Mouse (Mus musculus): ENCODE measurements around the gene Eif3m.

Gene Eif3m

DNA sequence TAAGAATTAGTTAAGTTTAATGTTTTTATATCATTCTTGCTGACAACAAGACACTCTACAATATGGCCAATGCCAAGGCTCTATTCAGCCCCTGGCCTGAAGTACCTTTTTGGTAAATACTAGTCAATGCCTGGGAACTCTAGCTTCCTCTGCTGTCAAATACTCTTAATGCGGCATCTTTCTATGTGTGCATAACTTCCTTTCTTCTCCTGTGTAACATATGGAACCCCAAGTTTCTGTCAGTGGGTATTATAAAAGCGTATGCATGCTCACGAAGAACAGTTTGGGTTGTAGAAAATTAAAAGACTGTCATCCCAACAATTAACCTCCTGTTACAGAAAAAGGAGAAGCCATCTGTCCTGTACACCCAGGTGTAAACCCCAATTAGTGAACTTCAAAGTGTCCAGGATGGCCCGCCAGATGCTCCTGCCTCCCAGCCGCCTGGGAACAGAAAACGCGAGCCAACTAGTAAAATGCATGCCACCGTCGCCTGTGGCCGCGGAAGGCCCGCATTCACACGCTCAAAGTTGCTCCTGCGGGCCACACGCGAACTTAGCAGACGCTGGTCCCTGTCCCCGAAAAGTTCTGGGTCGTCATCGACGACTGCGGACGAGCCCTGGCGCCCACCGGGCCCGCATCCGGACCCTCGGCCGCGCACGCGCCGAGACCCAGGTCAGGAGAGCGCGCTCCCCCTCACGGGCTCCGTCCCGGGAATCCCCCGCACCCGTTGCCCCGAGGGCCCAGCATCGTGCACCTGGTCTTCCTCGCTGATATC, 501 bp downstream of the Eif3m start:
- DNase-seq, result no peak

- no peak for DNase-seq
Measured at GRCm38 (mm10) chr2:105007236-105007635, 9.6 kb downstream of the Eif3m start.

- DNase-seq, result no peak
Measured at GRCm38 (mm10) chr2:104996201-104996600, 20.7 kb downstream of the Eif3m start.

DNA sequence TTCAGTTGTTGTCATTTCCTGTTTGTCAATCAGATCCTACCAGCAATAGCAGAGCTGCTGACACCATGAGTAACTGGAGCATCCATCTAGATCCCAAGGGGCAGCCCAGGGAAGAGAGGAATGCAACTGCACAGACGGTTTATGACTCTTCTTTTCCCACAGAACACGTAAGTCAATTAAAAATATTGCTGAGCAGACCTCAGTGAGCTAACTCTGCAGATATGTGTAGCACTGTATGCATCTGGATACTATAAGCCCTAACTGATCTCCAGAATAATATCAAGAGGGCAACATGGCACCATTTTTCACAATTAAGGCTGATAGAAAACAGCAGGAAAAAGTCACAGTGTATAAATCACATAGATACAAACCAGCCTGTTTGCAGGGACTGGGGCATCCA, 22.4 kb downstream of the Eif3m start:
- DNase-seq, result no peak

GRCm38 (mm10) chr2:104988974-104989373, 27.9 kb downstream of the Eif3m start:
- DNase-seq, result no peak

- DNase-seq, result no peak
Measured at GRCm38 (mm10) chr2:104985796-104986195, 31.1 kb downstream of the Eif3m start.

- DNase-seq, result no peak
Measured at GRCm38 (mm10) chr2:104981712-104982111, 35.2 kb downstream of the Eif3m start.

GRCm38 (mm10) chr2:104964492-104964891, 52.4 kb downstream of the Eif3m start:
- DNase-seq, result no peak

Data from lung, postnatal 10 days (tissue).